Mouse (Mus musculus): ENCODE measurements at regions not wholly inside any gene's neighbourhood (a gene's known extent, or its start where the extent isn't known, plus 50 kb on each side); places are given as distances from the start of the nearest gene placed in this dataset.

- Histone ChIP-seq H3K79me2 (ENCODE audit: control insufficient read depth, insufficient read depth, low read length) (no peaks in the 10 kb centered on the region), H3K9ac (ENCODE audit: low read depth, low read length) (no peak overlapping the region), H3K36me3 (ENCODE audit: control insufficient read depth, insufficient read depth, low read length) (no peaks in the 10 kb centered on the region), H3K27me3 (ENCODE audit: control insufficient read depth, insufficient read depth, low read length) (no peaks in the 10 kb centered on the region), H3K27ac (replicated peaks; ENCODE audit: insufficient read depth, low read depth, low read length) (no peak overlapping the region), H3K4me1 (ENCODE audit: control insufficient read depth, insufficient read depth, low read length) (no peaks in the 10 kb centered on the region), H3K4me3 (ENCODE audit: insufficient read depth, low read depth, low read length) (no peak overlapping the region)
- 42% methylated on average over 3 of the region's 3 CpGs for whole genome bisulfite sequencing
- TF ChIP-seq CTCF (IDR thresholded peaks at IDR 0.05; ENCODE audit: low read depth, low read length) (no peak), POLR2A (IDR thresholded peaks at IDR 0.05; ENCODE audit: extremely low read depth, insufficient read depth, low read length) (no peak)
- DNase-seq (ENCODE audit: extremely low read depth, low read depth, low spot score), result no peak
Observed at GRCm38 (mm10) chr5:41117658-41118057, 590.3 kb downstream of the Rab28 start.

- Histone ChIP-seq H3K27me3 (ENCODE audit: control insufficient read depth, insufficient read depth, low read length) (no peaks in the 10 kb centered on the region), H3K9ac (ENCODE audit: low read depth, low read length) (no peak overlapping the region), H3K36me3 (ENCODE audit: control insufficient read depth, insufficient read depth, low read length) (no peaks in the 10 kb centered on the region), H3K4me3 (ENCODE audit: insufficient read depth, low read depth, low read length) (no peak overlapping the region), H3K4me1 (ENCODE audit: control insufficient read depth, insufficient read depth, low read length) (no peaks in the 10 kb centered on the region), H3K79me2 (ENCODE audit: control insufficient read depth, insufficient read depth, low read length) (no peaks in the 10 kb centered on the region), H3K27ac (replicated peaks; ENCODE audit: insufficient read depth, low read depth, low read length) (no peak overlapping the region)
- WGBS, result 29% methylated on average over 5 of the region's 5 CpGs
- no peak for TF ChIP-seq POLR2A (IDR thresholded peaks at IDR 0.05; ENCODE audit: extremely low read depth, insufficient read depth, low read length)
- TF ChIP-seq CTCF (IDR thresholded peaks at IDR 0.05; ENCODE audit: low read depth, low read length), result no peak
- DNase-seq (ENCODE audit: extremely low read depth, low read depth, low spot score), result no peak
Observed at GRCm38 (mm10) chr5:41087773-41088172, 620.2 kb downstream of the Rab28 start.

- Histone ChIP-seq H3K4me3 (ENCODE audit: insufficient read depth, low read depth, low read length) (no peak overlapping the region), H3K79me2 (ENCODE audit: control insufficient read depth, insufficient read depth, low read length) (no peaks in the 10 kb centered on the region), H3K27me3 (ENCODE audit: control insufficient read depth, insufficient read depth, low read length) (no peaks in the 10 kb centered on the region), H3K27ac (replicated peaks; ENCODE audit: insufficient read depth, low read depth, low read length) (no peak overlapping the region), H3K4me1 (ENCODE audit: control insufficient read depth, insufficient read depth, low read length) (no peaks in the 10 kb centered on the region), H3K9ac (ENCODE audit: low read depth, low read length) (no peak overlapping the region), H3K36me3 (ENCODE audit: control insufficient read depth, insufficient read depth, low read length) (no peaks in the 10 kb centered on the region)
- 72% methylated on average over 2 of the region's 2 CpGs for WGBS
- no peak for DNase-seq (ENCODE audit: extremely low read depth, low read depth, low spot score)
- TF ChIP-seq CTCF (IDR thresholded peaks at IDR 0.05; ENCODE audit: low read depth, low read length) (no peak), POLR2A (IDR thresholded peaks at IDR 0.05; ENCODE audit: extremely low read depth, insufficient read depth, low read length) (no peak)
Observed at GRCm38 (mm10) chr5:41076412-41076811, 631.5 kb downstream of the Rab28 start.

- Histone ChIP-seq H3K27me3 (ENCODE audit: control insufficient read depth, insufficient read depth, low read length) (no peaks in the 10 kb centered on the region), H3K36me3 (ENCODE audit: control insufficient read depth, insufficient read depth, low read length) (no peaks in the 10 kb centered on the region), H3K79me2 (ENCODE audit: control insufficient read depth, insufficient read depth, low read length) (no peaks in the 10 kb centered on the region), H3K4me1 (ENCODE audit: control insufficient read depth, insufficient read depth, low read length) (no peaks in the 10 kb centered on the region), H3K9ac (ENCODE audit: low read depth, low read length) (no peak overlapping the region), H3K27ac (replicated peaks; ENCODE audit: insufficient read depth, low read depth, low read length) (no peak overlapping the region), H3K4me3 (ENCODE audit: insufficient read depth, low read depth, low read length) (no peak overlapping the region)
- no peak for TF ChIP-seq POLR2A (IDR thresholded peaks at IDR 0.05; ENCODE audit: extremely low read depth, insufficient read depth, low read length)
- no peak for TF ChIP-seq CTCF (IDR thresholded peaks at IDR 0.05; ENCODE audit: low read depth, low read length)
- DNase-seq (ENCODE audit: extremely low read depth, low read depth, low spot score), result no peak
- WGBS, result 91% methylated on average over 9 of the region's 9 CpGs
Observed at GRCm38 (mm10) chr5:41061646-41062045, 646.3 kb downstream of the Rab28 start.

- Histone ChIP-seq H3K27ac (replicated peaks; ENCODE audit: insufficient read depth, low read depth, low read length) (no peak overlapping the region), H3K4me3 (ENCODE audit: insufficient read depth, low read depth, low read length) (no peak overlapping the region), H3K4me1 (ENCODE audit: control insufficient read depth, insufficient read depth, low read length) (no peaks in the 10 kb centered on the region), H3K79me2 (ENCODE audit: control insufficient read depth, insufficient read depth, low read length) (no peaks in the 10 kb centered on the region), H3K36me3 (ENCODE audit: control insufficient read depth, insufficient read depth, low read length) (no peaks in the 10 kb centered on the region), H3K27me3 (ENCODE audit: control insufficient read depth, insufficient read depth, low read length) (no peaks in the 10 kb centered on the region), H3K9ac (ENCODE audit: low read depth, low read length) (no peak overlapping the region)
- 70% methylated on average over 3 of the region's 3 CpGs for WGBS
- TF ChIP-seq POLR2A (IDR thresholded peaks at IDR 0.05; ENCODE audit: extremely low read depth, insufficient read depth, low read length) (no peak), CTCF (IDR thresholded peaks at IDR 0.05; ENCODE audit: low read depth, low read length) (no peak)
- no peak for DNase-seq (ENCODE audit: extremely low read depth, low read depth, low spot score)
Observed at GRCm38 (mm10) chr5:41061222-41061621, 646.7 kb downstream of the Rab28 start.

GRCm38 (mm10) chr5:41058015-41058414, 649.9 kb downstream of the Rab28 start:
- Histone ChIP-seq H3K27me3 (ENCODE audit: control insufficient read depth, insufficient read depth, low read length) (no peaks in the 10 kb centered on the region), H3K79me2 (ENCODE audit: control insufficient read depth, insufficient read depth, low read length) (no peaks in the 10 kb centered on the region), H3K4me1 (ENCODE audit: control insufficient read depth, insufficient read depth, low read length) (no peaks in the 10 kb centered on the region), H3K4me3 (ENCODE audit: insufficient read depth, low read depth, low read length) (no peak overlapping the region), H3K9ac (ENCODE audit: low read depth, low read length) (no peak overlapping the region), H3K36me3 (ENCODE audit: control insufficient read depth, insufficient read depth, low read length) (no peaks in the 10 kb centered on the region), H3K27ac (replicated peaks; ENCODE audit: insufficient read depth, low read depth, low read length) (no peak overlapping the region)
- WGBS, result 86% methylated on average over 3 of the region's 3 CpGs
- TF ChIP-seq CTCF (IDR thresholded peaks at IDR 0.05; ENCODE audit: low read depth, low read length) (no peak), POLR2A (IDR thresholded peaks at IDR 0.05; ENCODE audit: extremely low read depth, insufficient read depth, low read length) (no peak)
- DNase-seq (ENCODE audit: extremely low read depth, low read depth, low spot score), result no peak

Data from liver, adult 2 months (tissue).